Mouse (Mus musculus): ENCODE measurements at regions not wholly inside any gene's neighbourhood (a gene's known extent, or its start where the extent isn't known, plus 50 kb on each side); places are given as distances from the start of the nearest gene placed in this dataset.
A peak's percentile ranks its signal among the peaks of the same experiment; 100 is the strongest.

DNA sequence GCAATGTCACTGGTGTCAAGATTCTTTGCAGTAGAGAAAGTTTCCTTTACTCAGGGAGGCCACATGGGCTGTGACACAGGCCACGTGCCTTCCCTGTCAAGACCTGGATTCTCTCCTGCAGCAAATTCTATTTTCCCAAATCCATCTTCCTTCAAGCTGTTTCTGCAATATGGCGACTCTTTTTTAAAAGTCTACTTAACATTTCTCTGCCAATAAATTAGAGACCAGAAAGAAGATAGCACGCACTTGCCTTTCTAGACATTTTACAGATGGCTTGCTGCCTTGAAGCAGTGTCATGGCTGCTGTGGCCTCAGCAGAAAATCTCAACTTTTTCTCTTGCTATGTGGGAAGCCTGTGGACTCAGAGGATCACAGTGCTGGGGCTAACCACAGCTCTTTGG, 516.9 kb downstream of the Pdcd6ip start:
- no peak for DNase-seq (ENCODE audit: low spot score)
- H3K4me1 ChIP-seq (replicated peaks; ENCODE audit: control insufficient read depth, insufficient read depth, low read length): no peaks in the 10 kb centered on the region
- H3K36me3 ChIP-seq (ENCODE audit: control insufficient read depth, insufficient read depth, low read length): no peaks in the 10 kb centered on the region
- WGBS: 93% methylated on average over 3 of the region's 3 CpGs
- H3K9ac ChIP-seq (ENCODE audit: low read depth, low read length): no peak overlapping the region
- H3K9me3 ChIP-seq (ENCODE audit: control insufficient read depth, low read length): no peaks in the 10 kb centered on the region
- no peak overlapping the region for H3K4me2 ChIP-seq (replicated peaks; ENCODE audit: low read depth, low read length)
- ATAC-seq (ENCODE audit: low FRiP score): no peak
- no peak overlapping the region for H3K4me3 ChIP-seq (ENCODE audit: low read depth, low read length)
- no peak overlapping the region for H3K27ac ChIP-seq (ENCODE audit: low read depth, low read length)
- no peaks in the 10 kb centered on the region for H3K27me3 ChIP-seq (ENCODE audit: control insufficient read depth, insufficient read depth, low read length)

DNA sequence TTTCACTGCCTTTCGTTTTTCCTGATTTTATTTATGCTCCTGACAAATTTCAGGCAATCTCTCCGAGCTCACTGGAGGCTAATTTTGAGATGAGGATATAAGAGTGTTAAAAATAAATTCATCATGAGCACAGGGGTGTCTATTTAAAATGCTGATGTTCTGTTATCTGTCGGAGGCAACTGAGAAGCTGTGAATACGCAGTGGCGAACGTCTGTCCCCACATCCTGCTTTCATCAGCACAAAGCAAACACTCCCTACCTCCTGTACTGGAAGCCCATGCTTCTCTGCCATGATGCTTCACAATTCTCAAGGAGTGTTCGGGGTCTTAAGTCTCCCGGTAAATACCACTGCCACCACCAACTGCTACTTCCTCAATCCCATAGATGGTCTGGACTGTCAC, 526.9 kb downstream of the Pdcd6ip start:
- WGBS: 85% methylated on average over 8 of the region's 8 CpGs
- no peak overlapping the region for H3K9ac ChIP-seq (ENCODE audit: low read depth, low read length)
- H3K4me1 ChIP-seq (replicated peaks; ENCODE audit: control insufficient read depth, insufficient read depth, low read length): no peaks in the 10 kb centered on the region
- H3K4me3 ChIP-seq (ENCODE audit: low read depth, low read length): no peak overlapping the region
- no peaks in the 10 kb centered on the region for H3K9me3 ChIP-seq (ENCODE audit: control insufficient read depth, low read length)
- no peak overlapping the region for H3K4me2 ChIP-seq (replicated peaks; ENCODE audit: low read depth, low read length)
- H3K27ac ChIP-seq (ENCODE audit: low read depth, low read length): no peak overlapping the region
- H3K27me3 ChIP-seq (ENCODE audit: control insufficient read depth, insufficient read depth, low read length): no peaks in the 10 kb centered on the region
- ATAC-seq (ENCODE audit: low FRiP score): no peak
- no peaks in the 10 kb centered on the region for H3K36me3 ChIP-seq (ENCODE audit: control insufficient read depth, insufficient read depth, low read length)
- no peak for DNase-seq (ENCODE audit: low spot score)

DNA sequence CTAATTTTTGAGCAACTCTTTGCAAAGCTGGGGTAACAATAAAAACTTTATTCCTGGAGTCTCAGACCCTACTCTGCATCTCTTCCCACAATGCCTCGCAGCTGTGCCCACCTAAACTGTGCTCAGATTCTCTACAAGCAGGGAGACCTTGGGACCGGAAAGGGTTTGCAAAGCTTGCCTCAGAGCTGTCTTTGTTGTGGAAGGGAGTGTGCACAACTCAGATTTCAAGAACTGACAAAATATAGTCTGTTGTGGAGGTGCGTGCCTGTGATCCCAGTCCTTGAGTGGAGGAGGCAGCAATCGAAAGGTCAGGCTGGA, 530.2 kb downstream of the Pdcd6ip start:
- no peaks in the 10 kb centered on the region for H3K27me3 ChIP-seq (ENCODE audit: control insufficient read depth, insufficient read depth, low read length)
- no peak overlapping the region for H3K9ac ChIP-seq (ENCODE audit: low read depth, low read length)
- WGBS: 91% methylated on average over 4 of the region's 4 CpGs
- no peak for ATAC-seq (ENCODE audit: low FRiP score)
- no peak overlapping the region for H3K4me3 ChIP-seq (ENCODE audit: low read depth, low read length)
- H3K27ac ChIP-seq (ENCODE audit: low read depth, low read length): no peak overlapping the region
- H3K9me3 ChIP-seq (ENCODE audit: control insufficient read depth, low read length): no peaks in the 10 kb centered on the region
- no peak for DNase-seq (ENCODE audit: low spot score)
- H3K4me1 ChIP-seq (replicated peaks; ENCODE audit: control insufficient read depth, insufficient read depth, low read length): no peaks in the 10 kb centered on the region
- no peaks in the 10 kb centered on the region for H3K36me3 ChIP-seq (ENCODE audit: control insufficient read depth, insufficient read depth, low read length)
- H3K4me2 ChIP-seq (replicated peaks; ENCODE audit: low read depth, low read length): no peak overlapping the region

DNA sequence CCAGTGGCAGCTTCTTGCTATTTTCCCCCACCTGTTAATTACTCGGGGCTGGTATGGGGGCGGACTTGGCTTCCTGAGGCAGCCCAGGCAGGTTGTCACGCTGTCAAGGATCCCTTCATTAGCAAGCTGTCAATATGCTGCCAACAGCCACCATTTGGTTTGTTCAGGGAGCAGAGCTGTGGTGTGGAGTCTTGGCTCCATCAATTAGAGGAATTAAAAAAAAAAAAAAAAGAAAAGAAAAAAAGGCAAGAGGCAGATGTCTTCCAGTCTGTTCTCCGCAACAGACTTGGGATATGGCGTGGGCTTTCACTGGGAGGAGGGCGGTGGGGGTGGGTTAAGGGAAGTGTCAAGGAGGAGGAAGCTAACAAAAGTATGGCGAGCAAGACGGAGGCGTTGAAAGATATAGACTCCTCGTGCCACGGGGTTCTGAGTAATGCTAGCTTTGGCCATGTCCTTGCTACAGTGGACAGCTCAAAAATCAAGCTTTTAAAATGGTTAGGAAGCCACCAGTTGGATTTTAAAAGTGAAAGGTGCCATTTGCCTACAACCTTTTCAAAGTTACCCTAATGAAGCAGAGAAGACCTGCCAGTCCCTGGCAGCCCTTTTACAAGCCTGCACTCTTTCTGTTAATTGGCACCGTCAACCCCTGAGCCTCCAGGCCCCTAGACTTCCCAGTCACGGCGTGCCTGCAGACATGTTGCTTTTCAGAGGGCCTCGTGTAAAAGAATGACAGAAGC, 530.7 kb downstream of the Pdcd6ip start:
- 73% methylated on average over 15 of the region's 15 CpGs for WGBS
- Histone ChIP-seq H3K4me3 (ENCODE audit: low read depth, low read length) (no peak overlapping the region), H3K4me1 (replicated peaks; ENCODE audit: control insufficient read depth, insufficient read depth, low read length) (no peaks in the 10 kb centered on the region), H3K36me3 (ENCODE audit: control insufficient read depth, insufficient read depth, low read length) (no peaks in the 10 kb centered on the region), H3K4me2 (replicated peaks; ENCODE audit: low read depth, low read length) (no peak overlapping the region), H3K27me3 (ENCODE audit: control insufficient read depth, insufficient read depth, low read length) (no peaks in the 10 kb centered on the region), H3K9me3 (ENCODE audit: control insufficient read depth, low read length) (no peaks in the 10 kb centered on the region), H3K9ac (ENCODE audit: low read depth, low read length) (no peak overlapping the region), H3K27ac (ENCODE audit: low read depth, low read length) (no peak overlapping the region)
- ATAC-seq (ENCODE audit: low FRiP score) (no peak), DNase-seq (ENCODE audit: low spot score) (no peak)

DNA sequence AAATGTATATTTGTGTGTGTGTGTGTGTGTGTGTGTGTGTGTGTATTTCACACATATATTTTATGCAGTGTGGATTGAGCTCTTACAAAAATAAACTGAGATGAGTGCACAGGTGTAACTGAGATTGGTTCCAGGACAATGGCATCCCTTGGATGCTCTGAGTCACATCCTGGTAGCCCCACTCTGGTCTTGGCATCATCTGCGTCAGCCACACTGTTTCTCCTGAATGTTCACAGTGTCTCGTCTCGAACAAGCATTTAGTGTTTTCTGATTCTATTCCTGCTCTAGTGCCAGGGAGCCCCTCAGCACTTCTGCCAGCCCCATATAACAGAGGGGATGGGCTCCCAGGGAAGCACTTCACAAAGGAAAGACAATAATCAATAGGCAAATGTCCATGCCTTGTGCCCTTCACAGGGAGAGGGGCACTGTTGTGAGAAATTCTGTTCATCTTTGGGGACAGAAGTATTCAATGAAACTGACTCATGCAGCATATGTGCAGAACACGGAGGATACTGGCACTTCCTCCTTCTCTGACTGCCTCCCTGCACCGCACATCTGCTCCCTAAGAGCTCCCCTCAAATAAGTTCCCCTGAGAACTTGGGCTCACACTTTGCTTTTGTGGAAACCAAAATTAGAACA, 536.2 kb downstream of the Pdcd6ip start:
- no peak for DNase-seq (ENCODE audit: low spot score)
- H3K9ac ChIP-seq (ENCODE audit: low read depth, low read length): no peak overlapping the region
- no peak for ATAC-seq (ENCODE audit: low FRiP score)
- no peak overlapping the region for H3K4me3 ChIP-seq (ENCODE audit: low read depth, low read length)
- H3K36me3 ChIP-seq (ENCODE audit: control insufficient read depth, insufficient read depth, low read length): no peaks in the 10 kb centered on the region
- no peaks in the 10 kb centered on the region for H3K9me3 ChIP-seq (ENCODE audit: control insufficient read depth, low read length)
- no peaks in the 10 kb centered on the region for H3K4me1 ChIP-seq (replicated peaks; ENCODE audit: control insufficient read depth, insufficient read depth, low read length)
- 95% methylated on average over 5 of the region's 5 CpGs for WGBS
- H3K27me3 ChIP-seq (ENCODE audit: control insufficient read depth, insufficient read depth, low read length): no peaks in the 10 kb centered on the region
- H3K27ac ChIP-seq (ENCODE audit: low read depth, low read length): no peak overlapping the region
- H3K4me2 ChIP-seq (replicated peaks; ENCODE audit: low read depth, low read length): no peak overlapping the region

DNA sequence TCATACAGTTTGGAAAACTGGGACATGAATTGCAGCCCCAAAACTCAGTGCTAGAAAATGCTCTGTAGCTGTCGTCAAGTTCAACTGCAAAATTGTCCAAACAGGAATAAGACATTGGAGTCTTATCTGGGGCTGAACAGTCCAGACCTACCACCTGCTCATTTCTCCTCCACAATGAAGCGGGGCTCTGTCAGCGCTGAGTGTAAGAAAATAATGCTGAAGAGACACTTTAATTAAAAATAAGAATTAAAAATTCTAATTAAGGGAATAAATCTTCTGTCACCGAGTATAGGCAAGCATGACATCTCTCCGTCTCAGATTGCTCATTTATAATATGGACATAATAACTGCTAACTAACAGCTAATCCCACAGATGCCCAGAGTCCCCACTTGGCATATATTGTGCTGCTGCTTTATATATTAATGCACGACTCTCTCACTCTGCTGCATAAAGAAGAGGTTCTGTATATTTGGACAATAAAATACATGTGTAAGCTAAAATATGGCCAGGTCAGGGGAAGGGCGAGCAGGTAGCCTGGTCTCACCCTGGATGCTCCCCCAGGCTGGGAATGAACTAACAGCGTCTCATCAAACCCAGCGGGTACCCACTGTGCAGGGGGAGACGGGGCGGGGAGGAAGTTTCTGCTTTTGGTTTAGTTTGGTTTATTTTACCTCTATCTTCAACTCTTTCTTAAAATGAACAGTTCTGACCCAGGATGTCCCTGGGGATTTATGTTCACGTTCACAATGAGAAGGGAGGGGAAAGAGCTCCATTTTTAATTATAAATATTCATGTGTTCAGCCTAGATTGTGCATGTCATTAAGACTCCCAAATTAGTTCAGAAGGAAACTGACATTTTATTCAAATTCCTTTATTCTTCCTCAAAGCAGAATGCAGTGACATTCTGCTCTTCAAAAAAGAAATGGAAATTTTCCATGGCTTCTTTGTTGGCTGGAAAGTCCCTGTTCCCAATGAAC, 544.9 kb downstream of the Pdcd6ip start:
- no peak overlapping the region for H3K4me3 ChIP-seq (ENCODE audit: low read depth, low read length)
- H3K4me2 ChIP-seq (replicated peaks; ENCODE audit: low read depth, low read length): no peak overlapping the region
- ATAC-seq (ENCODE audit: low FRiP score) (peak; percentile 57; the same call in 1 of the 2 replicates), DNase-seq (ENCODE audit: low spot score) (no peak)
- H3K9ac ChIP-seq (ENCODE audit: low read depth, low read length): no peak overlapping the region
- no peaks in the 10 kb centered on the region for H3K27me3 ChIP-seq (ENCODE audit: control insufficient read depth, insufficient read depth, low read length)
- H3K9me3 ChIP-seq (ENCODE audit: control insufficient read depth, low read length): no peaks in the 10 kb centered on the region
- H3K27ac ChIP-seq (ENCODE audit: low read depth, low read length): no peak overlapping the region
- H3K4me1 ChIP-seq (replicated peaks; ENCODE audit: control insufficient read depth, insufficient read depth, low read length): no peaks in the 10 kb centered on the region
- no peaks in the 10 kb centered on the region for H3K36me3 ChIP-seq (ENCODE audit: control insufficient read depth, insufficient read depth, low read length)
- WGBS: 74% methylated on average over 12 of the region's 12 CpGs

DNA sequence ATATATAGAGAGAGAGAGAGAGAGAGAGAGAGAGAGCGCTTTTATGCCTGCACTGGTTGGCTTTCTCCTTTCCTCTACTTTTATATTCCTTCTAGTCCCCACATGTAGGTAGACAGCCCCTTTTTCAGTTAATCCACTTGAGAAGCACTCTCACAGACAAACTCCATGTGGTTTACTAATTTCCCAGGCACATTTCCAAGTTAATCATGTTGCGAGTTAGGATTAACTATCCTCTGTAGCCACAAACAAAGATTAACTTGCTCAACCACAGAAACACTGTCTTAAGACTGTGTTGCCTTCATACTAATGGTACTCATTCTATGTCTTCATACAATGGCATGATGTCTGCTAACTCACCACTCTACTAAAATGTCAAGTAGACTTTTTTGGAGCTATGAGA, 548.0 kb downstream of the Pdcd6ip start:
- ATAC-seq (ENCODE audit: low FRiP score) (no peak), DNase-seq (ENCODE audit: low spot score) (no peak)
- no peak overlapping the region for H3K4me3 ChIP-seq (ENCODE audit: low read depth, low read length)
- H3K4me2 ChIP-seq (replicated peaks; ENCODE audit: low read depth, low read length): no peak overlapping the region
- H3K27ac ChIP-seq (ENCODE audit: low read depth, low read length): no peak overlapping the region
- H3K27me3 ChIP-seq (ENCODE audit: control insufficient read depth, insufficient read depth, low read length): no peaks in the 10 kb centered on the region
- H3K4me1 ChIP-seq (replicated peaks; ENCODE audit: control insufficient read depth, insufficient read depth, low read length): no peaks in the 10 kb centered on the region
- no peaks in the 10 kb centered on the region for H3K9me3 ChIP-seq (ENCODE audit: control insufficient read depth, low read length)
- 97% methylated on average over 2 of the region's 2 CpGs for WGBS
- no peaks in the 10 kb centered on the region for H3K36me3 ChIP-seq (ENCODE audit: control insufficient read depth, insufficient read depth, low read length)
- no peak overlapping the region for H3K9ac ChIP-seq (ENCODE audit: low read depth, low read length)

DNA sequence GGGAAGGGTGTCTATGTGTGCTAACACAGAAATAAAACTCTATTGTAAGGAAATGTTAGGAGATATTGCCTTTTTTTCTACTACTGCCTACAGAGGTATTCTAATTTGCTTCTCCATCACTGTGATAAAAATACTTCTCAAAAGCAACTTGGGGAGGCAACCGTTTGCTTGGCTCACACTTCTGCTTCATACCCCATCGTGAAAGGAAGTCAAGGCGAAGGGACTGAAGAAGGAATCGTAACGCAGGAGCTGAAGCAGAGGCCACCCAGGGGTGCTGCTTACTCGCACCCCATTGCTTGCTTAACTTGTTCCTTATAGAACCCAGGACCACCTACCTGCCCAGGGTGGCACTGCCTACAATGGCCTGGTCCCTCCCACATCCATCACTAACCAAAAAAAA, 550.0 kb downstream of the Pdcd6ip start:
- H3K4me1 ChIP-seq (replicated peaks; ENCODE audit: control insufficient read depth, insufficient read depth, low read length): no peaks in the 10 kb centered on the region
- H3K9me3 ChIP-seq (ENCODE audit: control insufficient read depth, low read length): no peaks in the 10 kb centered on the region
- H3K4me2 ChIP-seq (replicated peaks; ENCODE audit: low read depth, low read length): no peak overlapping the region
- H3K27me3 ChIP-seq (ENCODE audit: control insufficient read depth, insufficient read depth, low read length): no peaks in the 10 kb centered on the region
- no peak overlapping the region for H3K4me3 ChIP-seq (ENCODE audit: low read depth, low read length)
- WGBS: 81% methylated on average over 6 of the region's 6 CpGs
- ATAC-seq (ENCODE audit: low FRiP score) (no peak), DNase-seq (ENCODE audit: low spot score) (no peak)
- no peak overlapping the region for H3K9ac ChIP-seq (ENCODE audit: low read depth, low read length)
- no peaks in the 10 kb centered on the region for H3K36me3 ChIP-seq (ENCODE audit: control insufficient read depth, insufficient read depth, low read length)
- H3K27ac ChIP-seq (ENCODE audit: low read depth, low read length): no peak overlapping the region

Data from hindbrain, embryonic 11.5 days (tissue).